Mouse (Mus musculus): ENCODE measurements around the gene Il24.

The Il24 gene

DNA sequence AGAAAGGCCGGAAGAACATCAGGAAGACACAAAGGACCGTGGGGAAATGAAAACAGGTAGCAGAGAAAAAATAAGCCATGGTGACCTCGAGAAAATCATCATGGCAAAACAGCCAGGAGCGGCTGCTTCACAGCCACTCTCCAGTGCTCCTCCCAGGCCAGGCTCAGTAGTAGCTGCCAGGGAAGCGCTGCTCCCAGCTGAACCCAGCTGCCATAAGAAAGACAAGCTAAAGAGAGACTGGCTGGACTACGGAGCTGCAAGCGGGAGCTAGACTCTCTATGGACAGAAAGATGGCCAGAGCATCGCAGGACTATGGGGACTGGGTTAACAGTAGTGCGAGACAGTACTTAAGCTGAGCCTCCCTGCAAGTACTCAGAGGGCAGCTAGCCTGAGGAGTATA lies 32.4 kb downstream of the Il24 start:
- no peak for DNase-seq (ENCODE audit: low spot score in 2 of 2)

DNA sequence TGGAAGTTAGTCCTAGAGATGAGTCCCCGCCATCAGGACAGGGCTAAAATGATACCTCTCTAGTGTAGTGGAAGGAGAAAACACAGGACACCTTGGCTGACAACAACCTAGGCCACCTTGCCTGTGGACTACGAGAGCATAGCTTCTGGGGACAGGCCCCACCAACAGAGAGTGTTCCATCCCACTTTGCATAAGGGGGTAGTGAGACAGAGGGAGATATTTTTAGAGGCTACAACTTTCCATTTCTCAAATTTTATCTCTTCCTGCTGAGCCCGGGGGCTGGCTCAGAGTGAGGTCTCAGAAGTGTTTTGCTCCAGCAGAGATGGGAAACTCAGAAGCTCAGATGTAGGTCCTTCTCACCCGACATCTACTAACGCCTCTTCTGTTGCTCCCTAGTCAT lies 36.8 kb downstream of the Il24 start:
- no peak for DNase-seq (ENCODE audit: low spot score in 2 of 2)

DNA sequence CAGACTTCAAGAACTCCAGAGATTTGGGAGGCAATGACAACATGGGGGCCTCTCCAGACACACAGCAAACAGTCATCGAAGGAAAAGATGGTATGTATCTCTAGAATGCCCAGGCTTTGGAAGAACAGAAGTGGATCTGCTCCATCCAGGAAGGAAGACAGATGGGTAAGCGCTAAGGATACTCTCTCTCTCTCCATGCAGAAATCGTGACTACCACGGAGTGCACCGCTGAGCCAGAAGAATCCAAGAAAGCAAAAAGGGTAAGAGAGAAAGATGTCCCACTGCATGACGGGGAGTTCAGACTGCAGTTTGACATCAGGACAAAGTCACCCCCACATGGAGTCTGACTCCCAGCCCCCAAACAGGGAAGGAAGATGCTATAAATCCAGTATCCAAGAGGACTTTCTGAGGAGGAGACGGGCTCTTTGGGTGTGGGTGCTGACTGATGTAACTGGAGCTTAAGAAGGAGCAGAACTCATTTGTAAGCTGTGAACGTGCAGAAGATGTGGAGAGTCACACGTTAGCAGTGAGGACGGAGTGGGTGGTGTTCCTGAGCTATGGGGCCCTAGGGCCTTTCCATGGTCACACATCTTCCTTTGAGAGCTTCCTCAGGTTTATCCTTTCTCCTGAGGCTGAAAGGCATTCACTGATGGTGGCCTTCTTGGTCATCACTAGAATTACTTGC lies 37.6 kb downstream of the Il24 start:
- no peak for DNase-seq (ENCODE audit: low spot score in 2 of 2)

DNA sequence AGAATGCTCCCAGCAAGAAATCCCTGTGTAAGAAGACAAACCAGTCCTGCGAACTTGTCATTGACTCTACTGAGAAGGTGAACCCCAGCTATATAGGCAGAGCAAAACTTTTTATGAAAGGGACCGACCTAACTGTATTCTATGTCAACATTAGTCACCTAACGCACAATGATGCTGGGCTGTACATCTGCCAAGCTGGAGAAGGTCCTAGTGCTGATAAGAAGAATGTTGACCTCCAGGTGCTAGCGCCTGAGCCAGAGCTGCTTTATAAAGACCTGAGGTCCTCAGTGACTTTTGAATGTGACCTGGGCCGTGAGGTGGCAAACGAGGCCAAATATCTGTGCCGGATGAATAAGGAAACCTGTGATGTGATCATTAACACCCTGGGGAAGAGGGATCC lies 42.7 kb downstream of the Il24 start:
- DNase-seq (ENCODE audit: low spot score in 2 of 2): no peak

DNA sequence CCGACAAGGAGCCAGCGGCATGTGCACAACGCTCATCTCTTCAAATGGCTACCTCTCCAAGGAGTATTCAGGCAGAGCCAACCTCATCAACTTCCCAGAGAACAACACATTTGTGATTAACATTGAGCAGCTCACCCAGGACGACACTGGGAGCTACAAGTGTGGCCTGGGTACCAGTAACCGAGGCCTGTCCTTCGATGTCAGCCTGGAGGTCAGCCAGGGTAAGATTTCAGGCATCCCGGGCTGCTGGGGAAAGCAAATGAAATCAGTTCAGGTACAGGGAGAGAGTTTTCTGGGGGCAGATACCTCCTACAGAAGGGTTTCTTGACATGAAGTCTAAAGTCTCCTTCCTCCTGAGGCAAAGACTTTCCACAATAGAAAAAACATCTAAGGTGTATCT lies 45.6 kb downstream of the Il24 start:
- no peak for DNase-seq (ENCODE audit: low spot score in 2 of 2)

DNA sequence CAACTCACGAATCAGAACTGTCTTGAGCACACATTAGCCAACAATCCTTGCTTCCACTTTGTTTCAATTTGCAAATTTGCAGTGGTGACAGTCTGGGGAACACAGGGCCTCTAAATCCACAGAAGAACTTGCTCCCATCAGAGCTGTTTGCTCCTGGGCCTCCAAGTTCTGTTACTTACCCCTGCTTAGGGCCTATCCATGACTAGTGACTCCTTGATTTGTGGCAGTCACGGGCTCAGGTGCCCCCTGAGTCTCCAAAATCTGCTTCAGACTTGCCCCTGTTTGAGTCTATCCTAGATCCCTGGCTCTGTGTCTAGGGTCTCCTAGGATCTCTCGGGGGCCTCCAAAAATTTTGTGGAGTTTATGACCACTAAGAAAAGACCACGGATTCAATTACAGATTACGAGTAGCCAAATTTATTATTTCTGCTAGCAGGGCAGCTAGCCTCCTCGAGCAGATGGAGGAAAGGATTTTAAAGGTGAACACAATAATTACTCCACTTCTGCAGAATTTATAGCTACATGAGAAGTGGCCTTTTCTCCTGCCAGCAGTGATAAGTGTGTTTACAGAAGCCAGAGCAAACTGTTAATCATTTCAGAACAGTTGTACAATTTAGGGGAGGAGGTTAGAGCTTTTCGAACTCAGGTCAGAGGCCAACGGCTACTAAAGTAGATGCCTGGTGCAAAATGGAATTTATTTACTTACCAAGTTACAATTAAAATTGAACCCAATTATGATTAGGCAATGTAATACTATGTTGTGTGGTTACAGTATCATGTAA lies 46.5 kb downstream of the Il24 start:
- DNase-seq (ENCODE audit: low spot score in 2 of 2): no peak

DNA sequence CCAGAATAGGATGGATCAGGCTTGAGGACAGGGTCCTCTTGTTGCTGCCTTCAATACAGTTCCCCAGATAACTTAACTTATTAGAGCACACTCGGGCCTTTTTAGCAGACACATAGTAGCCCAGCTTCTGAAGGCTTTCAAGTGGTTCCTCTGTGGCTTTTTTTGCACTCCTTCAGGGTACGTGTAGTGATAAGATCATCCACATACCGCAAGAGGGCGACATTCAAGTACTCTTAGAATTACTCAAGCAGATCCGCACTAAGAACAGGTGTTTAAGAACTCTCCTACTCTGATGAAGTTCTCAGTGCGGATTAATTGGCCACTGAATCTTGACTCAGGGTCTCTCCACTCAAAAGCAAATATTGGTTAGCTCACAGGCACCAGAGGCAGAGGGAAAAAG lies 49.0 kb downstream of the Il24 start:
- no peak for DNase-seq (ENCODE audit: low spot score in 2 of 2)

DNA sequence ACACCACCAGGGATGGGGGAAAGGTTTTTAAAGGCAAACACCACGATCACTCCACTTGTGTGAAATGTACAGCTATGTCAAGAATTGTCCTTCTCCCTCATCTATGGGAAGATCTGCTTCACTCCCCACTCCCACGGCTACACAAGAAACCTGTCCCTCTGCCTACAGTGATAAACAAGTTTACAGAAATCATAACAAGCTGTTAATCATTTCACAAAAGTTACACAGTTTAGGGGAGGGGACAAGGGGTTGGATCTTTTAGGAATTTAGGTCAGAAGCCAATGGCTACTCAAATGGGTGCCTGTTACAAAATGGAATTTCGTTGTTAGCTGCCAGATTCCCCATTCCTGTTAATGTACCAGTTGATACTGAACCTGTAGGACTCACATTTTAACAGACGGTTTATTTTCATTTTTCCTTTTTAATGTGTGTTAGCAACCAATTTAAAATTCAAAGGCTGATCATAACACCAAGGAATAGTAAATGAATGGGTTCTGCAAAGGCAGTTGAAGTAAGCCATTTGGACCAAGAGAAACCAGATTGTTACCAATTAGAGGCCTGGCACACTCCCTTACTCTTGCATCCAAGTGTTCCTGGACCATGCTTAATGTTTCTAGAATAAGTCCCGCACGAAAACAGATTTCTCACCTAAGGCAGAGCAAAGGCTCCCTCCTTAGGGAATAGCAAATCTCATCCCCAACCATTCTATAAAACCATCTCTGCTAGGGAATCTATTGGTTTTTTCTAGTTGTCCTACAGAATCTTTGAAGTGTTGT lies 51.9 kb downstream of the Il24 start:
- DNase-seq (ENCODE audit: low spot score in 2 of 2): no peak

DNA sequence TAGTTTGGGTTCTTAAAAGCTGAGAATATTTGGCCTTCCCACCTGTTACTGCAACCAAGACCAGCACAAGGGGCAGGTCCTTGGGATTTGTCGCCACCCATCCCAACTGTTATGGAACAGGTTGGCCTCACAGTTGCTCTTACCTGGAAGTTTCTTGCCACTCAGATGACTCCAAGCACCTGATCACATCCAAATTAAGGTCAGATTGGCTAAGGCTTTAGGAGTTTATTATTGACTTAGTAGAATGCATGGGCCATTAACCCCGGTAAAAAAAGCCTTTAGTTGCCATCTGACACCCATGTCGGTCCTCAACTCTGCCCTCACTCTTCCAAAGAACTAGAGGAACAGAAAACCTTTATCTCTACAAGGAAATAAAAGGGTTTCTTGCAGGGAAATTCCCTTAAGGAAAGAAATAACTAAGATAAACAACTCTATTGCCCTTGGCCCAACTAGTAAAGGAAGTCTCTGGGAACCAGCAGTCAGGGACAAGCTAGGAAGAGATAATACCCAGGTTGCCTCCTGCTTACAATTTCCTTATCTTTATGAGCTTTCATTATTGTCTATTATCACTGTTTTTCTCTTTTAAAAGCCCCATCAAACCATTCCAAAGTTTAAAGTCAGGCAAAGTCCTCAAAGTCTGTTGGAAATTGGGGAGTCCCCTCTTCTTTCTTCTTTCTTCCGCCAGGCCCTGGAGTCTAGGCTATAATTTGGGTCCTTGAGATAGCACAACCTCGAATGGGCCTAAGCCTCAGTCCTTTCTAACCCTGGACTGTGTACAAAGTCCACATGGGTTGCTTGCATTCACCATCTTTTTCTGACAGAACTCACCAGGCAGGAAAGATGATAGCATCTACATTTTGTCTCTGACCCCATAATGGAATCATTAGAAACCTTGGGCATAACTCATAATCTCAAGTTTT lies 54.8 kb downstream of the Il24 start:
- no peak for DNase-seq (ENCODE audit: low spot score in 2 of 2)
